Mouse (Mus musculus) bone marrow, adult 2 months (tissue): ENCODE results near the gene Med26.

Experiments used
- CTCF ChIP-seq: fragments of 200-500 bp; IDR thresholded peaks from 2 replicates; pipeline ENCODE4 v1.5.1; 2011; ENCODE audit warnings: low read length, control low read depth; ENCODE audit not compliant: control insufficient read depth, insufficient read depth
- POLR2A ChIP-seq: fragments of 200-500 bp; IDR thresholded peaks from 2 replicates; pipeline ENCODE4 v1.6.1; 2011; ENCODE audit warnings: low read depth, mild to moderate bottlenecking, control low read depth, low read length, borderline replicate concordance; ENCODE audit not compliant: control insufficient read depth

- TF ChIP-seq POLR2A, result no peak
- TF ChIP-seq CTCF, result no peak
Observed at GRCm38 (mm10) chr8:72496217-72496616, 51.9 kb downstream of the Med26 start.
